Mouse (Mus musculus): ENCODE results near the gene Rnf43. TPM values are rescaled to one million over a fixed set of nuclear protein-coding genes. Genes with fewer than 3 reads are reported as not detected.

Gene Rnf43
- polyA plus RNA-seq, 1 experiment from 2014 or later, result 0.92 TPM

- 50% methylated on average over 9 of the region's 9 CpGs for WGBS
- no peak overlapping the region for H3K4me3 ChIP-seq
- H3K4me1 ChIP-seq, result no peaks in the 10 kb centered on the region
- H3K27me3 ChIP-seq, result no peaks in the 10 kb centered on the region
- ATAC-seq (replicated peaks), result no peak
- no peaks in the 10 kb centered on the region for H3K36me3 ChIP-seq
- H3K9me3 ChIP-seq, result no peaks in the 10 kb centered on the region
- no peak overlapping the region for H3K27ac ChIP-seq (replicated peaks)
- H3K4me2 ChIP-seq (replicated peaks), result no peak overlapping the region
- no peak overlapping the region for H3K9ac ChIP-seq (replicated peaks)
Measured at GRCm38 (mm10) chr11:87720324-87720723, 57.8 kb downstream of the Rnf43 start.

- Histone ChIP-seq H3K36me3 (no peaks in the 10 kb centered on the region), H3K9ac (replicated peaks) (no peak overlapping the region), H3K4me2 (replicated peaks) (no peak overlapping the region), H3K4me1 (peaks cover 1% of the 10 kb centered on the region; the same call in 1 of the 2 replicates), H3K9me3 (no peaks in the 10 kb centered on the region), H3K4me3 (no peak overlapping the region), H3K27me3 (no peaks in the 10 kb centered on the region), H3K27ac (replicated peaks) (no peak overlapping the region)
- WGBS, result 87% methylated on average over 9 of the region's 9 CpGs
- ATAC-seq (replicated peaks), result no peak
Measured at GRCm38 (mm10) chr11:87720839-87721238, 58.3 kb downstream of the Rnf43 start.

- Histone ChIP-seq H3K27me3 (no peaks in the 10 kb centered on the region), H3K9me3 (no peaks in the 10 kb centered on the region), H3K4me1 (peaks cover 4% of the 10 kb centered on the region; the same call in 1 of the 2 replicates), H3K36me3 (no peaks in the 10 kb centered on the region), H3K27ac (replicated peaks) (no peak overlapping the region), H3K4me3 (no peak overlapping the region), H3K4me2 (replicated peaks) (no peak overlapping the region), H3K9ac (replicated peaks) (no peak overlapping the region)
- no peak for ATAC-seq (replicated peaks)
- WGBS, result 82% methylated on average over 3 of the region's 3 CpGs
Measured at GRCm38 (mm10) chr11:87722168-87722567, 59.6 kb downstream of the Rnf43 start.

DNA sequence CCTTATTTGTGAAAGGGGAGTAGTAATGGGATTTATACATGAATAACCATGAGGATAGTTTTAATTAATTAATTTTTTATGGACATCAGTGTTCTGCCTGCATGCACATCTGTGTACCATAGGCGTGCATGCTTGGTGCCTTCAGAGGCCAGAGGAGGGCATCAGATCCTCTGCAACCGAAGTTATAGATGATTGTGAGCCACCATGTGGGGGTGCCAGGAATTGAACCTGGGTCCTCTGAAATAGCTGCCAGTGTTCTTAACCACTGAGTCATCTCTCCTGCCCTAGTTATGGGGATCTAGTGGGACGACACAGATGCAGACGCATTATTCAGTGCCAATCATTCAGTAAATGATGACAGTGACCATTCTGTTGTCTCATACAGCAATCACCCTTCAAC is 60.4 kb downstream of the Rnf43 start:
- H3K9ac ChIP-seq (replicated peaks), result no peak overlapping the region
- peaks cover 4% of the 10 kb centered on the region; the same call in 1 of the 2 replicates for H3K4me1 ChIP-seq
- no peak for ATAC-seq (replicated peaks)
- H3K27ac ChIP-seq (replicated peaks), result no peak overlapping the region
- WGBS, result 83% methylated on average over 4 of the region's 4 CpGs
- H3K4me2 ChIP-seq (replicated peaks), result no peak overlapping the region
- no peaks in the 10 kb centered on the region for H3K36me3 ChIP-seq
- H3K4me3 ChIP-seq, result no peak overlapping the region
- no peaks in the 10 kb centered on the region for H3K9me3 ChIP-seq
- H3K27me3 ChIP-seq, result no peaks in the 10 kb centered on the region

DNA sequence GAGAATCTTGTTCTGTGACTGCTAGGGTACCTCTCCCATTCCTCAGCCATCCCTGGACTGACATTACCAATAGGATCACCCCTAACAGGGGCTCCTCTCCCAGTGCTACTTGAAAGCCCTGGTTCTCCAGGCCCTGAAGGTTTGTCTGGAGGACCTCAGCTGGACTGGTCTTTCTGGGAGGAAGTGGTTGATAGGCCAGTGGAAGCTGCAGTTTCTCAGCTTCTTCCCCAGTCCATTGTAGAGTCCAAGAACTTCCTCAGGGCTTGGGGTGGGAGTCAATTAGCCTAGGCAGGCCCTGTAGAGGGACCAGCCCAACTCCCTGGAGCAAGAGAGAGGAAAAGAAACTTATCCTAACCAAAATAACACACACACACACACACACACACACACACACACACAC is 63.0 kb downstream of the Rnf43 start:
- no peak overlapping the region for H3K9ac ChIP-seq (replicated peaks)
- peaks cover 4% of the 10 kb centered on the region; the same call in 1 of the 2 replicates for H3K4me1 ChIP-seq
- no peaks in the 10 kb centered on the region for H3K9me3 ChIP-seq
- H3K27ac ChIP-seq (replicated peaks), result no peak overlapping the region; the same call in 1 of the 2 replicates
- H3K4me3 ChIP-seq, result no peak overlapping the region
- H3K27me3 ChIP-seq, result no peaks in the 10 kb centered on the region
- no peak for ATAC-seq (replicated peaks)
- no peaks in the 10 kb centered on the region for H3K36me3 ChIP-seq
- no peak overlapping the region for H3K4me2 ChIP-seq (replicated peaks)

DNA sequence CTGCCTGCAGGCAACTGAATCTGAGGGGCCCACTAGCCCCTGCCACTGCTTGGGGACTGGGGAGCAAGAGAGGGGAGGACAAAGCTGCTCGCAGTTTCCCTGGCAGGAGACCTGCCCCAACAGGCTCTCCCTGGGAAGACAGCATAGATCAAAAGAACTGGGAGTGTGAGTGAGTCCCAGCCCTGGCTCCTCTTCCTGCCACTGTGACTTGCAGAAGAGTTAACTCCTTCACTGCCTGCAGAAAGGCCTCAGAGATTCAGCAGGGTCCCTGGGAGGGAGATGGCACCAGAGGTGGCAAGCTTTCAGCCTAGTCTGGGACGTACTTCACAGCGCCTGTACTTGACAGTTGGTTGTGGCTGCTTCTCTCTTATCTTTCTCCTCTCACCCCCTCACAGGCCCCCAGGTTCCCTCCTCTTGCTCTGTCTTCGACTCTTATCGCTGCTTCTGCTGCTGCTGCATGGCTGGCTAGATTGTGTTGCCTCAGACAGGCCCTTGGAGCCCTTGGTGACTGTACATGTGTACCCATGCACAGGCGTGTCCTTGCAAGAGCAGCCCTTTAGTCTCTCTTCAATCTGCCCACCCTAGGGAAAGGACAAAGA is 63.5 kb downstream of the Rnf43 start:
- 27% methylated on average over 6 of the region's 6 CpGs for WGBS
- Histone ChIP-seq H3K4me1 (peaks cover 4% of the 10 kb centered on the region; the same call in 1 of the 2 replicates), H3K9ac (replicated peaks) (no peak overlapping the region), H3K4me3 (no peak overlapping the region), H3K27ac (replicated peaks) (no peak overlapping the region), H3K27me3 (no peaks in the 10 kb centered on the region), H3K9me3 (no peaks in the 10 kb centered on the region), H3K36me3 (no peaks in the 10 kb centered on the region), H3K4me2 (replicated peaks) (no peak overlapping the region)
- no peak for ATAC-seq (replicated peaks)

DNA sequence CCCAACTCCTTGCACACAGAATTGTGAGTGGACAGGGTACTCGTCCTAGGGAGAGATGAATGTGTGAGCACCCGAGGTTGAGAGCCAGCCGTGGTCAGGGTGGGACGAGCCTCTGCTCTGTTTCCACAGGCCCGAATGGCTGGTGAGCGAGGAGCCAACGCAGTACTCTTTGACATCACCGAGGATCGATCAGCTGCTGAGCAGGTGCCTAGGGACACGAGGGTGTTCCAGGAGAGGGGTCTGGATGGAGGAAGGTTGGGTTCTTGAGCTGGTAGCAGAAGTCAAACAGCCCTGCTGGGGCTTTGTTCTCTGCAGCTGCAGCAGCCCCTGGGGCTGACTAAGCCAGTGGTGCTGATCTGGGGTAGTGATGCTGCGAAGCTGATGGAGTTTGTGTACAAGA is 64.5 kb downstream of the Rnf43 start:
- Histone ChIP-seq H3K4me1 (peaks cover 4% of the 10 kb centered on the region; the same call in 1 of the 2 replicates), H3K9me3 (no peaks in the 10 kb centered on the region), H3K27me3 (no peaks in the 10 kb centered on the region), H3K4me3 (no peak overlapping the region), H3K9ac (replicated peaks) (no peak overlapping the region), H3K36me3 (no peaks in the 10 kb centered on the region), H3K4me2 (replicated peaks) (no peak overlapping the region), H3K27ac (replicated peaks) (no peak overlapping the region)
- no peak for ATAC-seq (replicated peaks)
- 63% methylated on average over 11 of the region's 11 CpGs for WGBS

- no peak overlapping the region for H3K9ac ChIP-seq (replicated peaks)
- H3K27me3 ChIP-seq, result no peaks in the 10 kb centered on the region
- no peak overlapping the region for H3K4me2 ChIP-seq (replicated peaks)
- no peak overlapping the region for H3K27ac ChIP-seq (replicated peaks)
- ATAC-seq (replicated peaks), result no peak
- 60% methylated on average over 4 of the region's 4 CpGs for WGBS
- peaks cover 4% of the 10 kb centered on the region; the same call in 1 of the 2 replicates for H3K4me1 ChIP-seq
- no peak overlapping the region for H3K4me3 ChIP-seq
- no peaks in the 10 kb centered on the region for H3K9me3 ChIP-seq
- no peaks in the 10 kb centered on the region for H3K36me3 ChIP-seq
Measured at GRCm38 (mm10) chr11:87727471-87727870, 64.9 kb downstream of the Rnf43 start.

GRCm38 (mm10) chr11:87728850-87729592 is 66.5 kb downstream of the Rnf43 start:
- Histone ChIP-seq H3K9me3 (no peaks in the 10 kb centered on the region), H3K4me2 (replicated peaks) (no peak overlapping the region), H3K4me3 (no peak overlapping the region), H3K36me3 (no peaks in the 10 kb centered on the region), H3K9ac (replicated peaks) (no peak overlapping the region), H3K27ac (replicated peaks) (no peak overlapping the region), H3K4me1 (peaks cover 13% of the 10 kb centered on the region), H3K27me3 (no peaks in the 10 kb centered on the region)
- 83% methylated on average over 18 of the region's 18 CpGs for WGBS
- no peak for ATAC-seq (replicated peaks)

- Histone ChIP-seq H3K27me3 (no peaks in the 10 kb centered on the region), H3K4me1 (peaks cover 17% of the 10 kb centered on the region), H3K36me3 (no peaks in the 10 kb centered on the region), H3K27ac (replicated peaks) (no peak overlapping the region), H3K9me3 (no peaks in the 10 kb centered on the region), H3K4me3 (no peak overlapping the region), H3K4me2 (replicated peaks) (no peak overlapping the region), H3K9ac (replicated peaks) (no peak overlapping the region)
- ATAC-seq (replicated peaks), result no peak
- WGBS, result 90% methylated on average over 13 of the region's 13 CpGs
Measured at GRCm38 (mm10) chr11:87729593-87730185, 67.2 kb downstream of the Rnf43 start.

- Histone ChIP-seq H3K4me1 (peaks cover 16% of the 10 kb centered on the region), H3K27ac (replicated peaks) (no peak overlapping the region), H3K9ac (replicated peaks) (no peak overlapping the region), H3K9me3 (no peaks in the 10 kb centered on the region), H3K4me2 (replicated peaks) (no peak overlapping the region), H3K4me3 (no peak overlapping the region), H3K36me3 (no peaks in the 10 kb centered on the region), H3K27me3 (no peaks in the 10 kb centered on the region)
- ATAC-seq (replicated peaks), result no peak
- WGBS, result 76% methylated on average over 10 of the region's 10 CpGs
Measured at GRCm38 (mm10) chr11:87730652-87731310, 68.3 kb downstream of the Rnf43 start.

GRCm38 (mm10) chr11:87734346-87734745 is 71.8 kb downstream of the Rnf43 start:
- peak overlapping the region; percentile 17; the same call in 1 of the 2 replicates for H3K4me3 ChIP-seq

More at GRCm38 (mm10) chr11:87734346-87734745, 71.8 kb downstream of the Rnf43 start:
- Histone ChIP-seq H3K9ac (replicated peaks) (peak overlapping the region; percentile 7; the same call in 1 of the 2 replicates), H3K9me3 (no peaks in the 10 kb centered on the region), H3K27me3 (no peaks in the 10 kb centered on the region), H3K4me2 (replicated peaks) (peak overlapping the region; percentile 39), H3K4me1 (peaks cover 28% of the 10 kb centered on the region), H3K36me3 (peaks cover 1% of the 10 kb centered on the region; the same call in 1 of the 2 replicates), H3K27ac (replicated peaks) (no peak overlapping the region)
- WGBS, result 45% methylated on average over 5 of the region's 5 CpGs
- no peak for ATAC-seq (replicated peaks)
